Mouse (Mus musculus) liver, embryonic 14.5 days (tissue): ENCODE results near the gene Ndufb4.

ENCODE experiments used
- CTCF ChIP-seq: IDR thresholded peaks from 2 replicates; pipeline ENCODE4 v1.5.1; 2016; ENCODE audit warnings: antibody characterized with exemption, low read depth, control low read depth
- EP300 ChIP-seq: IDR thresholded peaks from 2 replicates; pipeline ENCODE4 v1.6.1; 2016; ENCODE audit warnings: antibody characterized with exemption, low read depth

GRCm38 (mm10) chr16:37615429-37615828 is 38.8 kb downstream of the Ndufb4 start:
- TF ChIP-seq CTCF (no peak), EP300 (no peak)
